Mouse (Mus musculus) activated CD4-positive, CD25-positive, alpha-beta regulatory T cell, adult 9 weeks (primary cell): ENCODE data around the gene Olfr518. TPM values are rescaled to one million over a fixed set of nuclear protein-coding genes. Genes with fewer than 3 reads are reported as not detected.

Source experiments
- polyA plus RNA-seq: library from polyadenylated mRNA; unstranded; fragments of 100-300 nt; shearing (Covaris generic); gene quantifications from one replicate; pipeline ENCODE4 v1.2.1, GENCODE M21; 2017

Olfr518 gene
- not detected for polyA plus RNA-seq

DNA sequence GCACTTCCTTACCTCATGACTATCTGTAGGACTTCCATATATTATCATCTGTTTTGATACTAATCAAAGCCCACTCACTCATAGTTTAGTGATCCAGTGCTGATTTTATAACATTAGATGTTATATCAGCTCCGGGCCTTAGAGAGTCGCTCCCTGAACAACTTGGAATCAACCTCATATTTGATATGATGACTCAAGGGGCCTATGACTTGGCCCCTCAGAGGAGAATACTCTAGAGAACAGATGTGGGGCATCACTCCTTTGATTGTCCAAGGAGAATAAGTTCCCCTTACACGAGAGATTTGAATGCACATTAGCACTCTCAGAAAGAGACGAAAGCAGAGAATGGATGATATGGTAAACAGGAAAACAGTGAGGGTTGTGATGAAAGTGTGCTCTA is at the start of gene Olfr518:
TSS of gene Olfr518 (minus strand) at position 101 of the 400 bp plus-strand sequence.

GRCm38 (mm10) chr7:108933794-108934731 is 49.3 kb upstream of the Olfr518 start, which contains the start of gene Eif3f:
Gene Eif3f, plus strand, starts transcription at chr7:108934417.

GRCm38 (mm10) chr7:108929726-108930393 is 45.1 kb upstream of the Olfr518 start, which contains the start of gene Nlrp10:
Gene Nlrp10, minus strand, starts transcription at chr7:108930178.

DNA sequence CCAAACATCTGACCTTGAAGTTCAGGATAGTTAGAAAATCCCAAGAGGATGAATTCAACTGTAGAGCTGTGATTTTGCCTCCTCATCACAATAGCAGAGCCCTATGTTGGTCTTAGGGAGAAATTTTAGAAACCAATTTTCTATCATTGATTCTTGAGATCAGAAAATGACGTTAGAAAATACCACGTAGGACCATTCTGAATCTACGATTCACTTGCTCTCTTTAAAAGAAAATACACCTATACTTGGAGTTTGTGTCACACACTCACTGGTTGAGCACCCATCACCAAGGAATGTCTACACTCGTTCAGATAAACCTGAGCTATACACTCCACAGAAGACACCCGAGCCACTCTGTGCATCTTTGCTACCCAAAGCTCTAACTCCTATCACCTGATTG is 9.5 kb upstream of the Olfr518 start, which contains the start of gene Olfr519:
TSS of gene Olfr519 (minus strand) at position 101 of the 400 bp plus-strand sequence.

DNA sequence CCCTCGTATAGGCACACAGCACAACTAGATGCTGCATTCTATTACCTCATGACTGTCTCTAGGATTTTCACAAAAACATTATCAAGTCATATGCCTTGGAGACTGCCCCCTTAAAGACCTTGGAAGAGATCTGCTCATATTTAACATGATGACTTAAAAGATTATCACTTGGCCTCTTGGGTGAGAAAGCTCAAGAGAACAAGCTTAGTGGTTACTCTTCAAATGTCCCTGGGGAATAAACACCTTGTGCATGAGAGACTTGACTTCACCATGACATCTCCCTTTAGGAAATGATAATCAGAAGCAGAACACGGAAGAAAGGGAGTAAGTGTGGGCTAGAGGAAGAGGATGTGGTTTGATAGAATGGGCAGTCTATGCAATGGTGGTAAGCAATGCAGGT is 12.5 kb downstream of the Olfr518 start, which contains the start of gene Olfr517:
TSS of gene Olfr517 (minus strand) at position 101 of the 400 bp plus-strand sequence.

DNA sequence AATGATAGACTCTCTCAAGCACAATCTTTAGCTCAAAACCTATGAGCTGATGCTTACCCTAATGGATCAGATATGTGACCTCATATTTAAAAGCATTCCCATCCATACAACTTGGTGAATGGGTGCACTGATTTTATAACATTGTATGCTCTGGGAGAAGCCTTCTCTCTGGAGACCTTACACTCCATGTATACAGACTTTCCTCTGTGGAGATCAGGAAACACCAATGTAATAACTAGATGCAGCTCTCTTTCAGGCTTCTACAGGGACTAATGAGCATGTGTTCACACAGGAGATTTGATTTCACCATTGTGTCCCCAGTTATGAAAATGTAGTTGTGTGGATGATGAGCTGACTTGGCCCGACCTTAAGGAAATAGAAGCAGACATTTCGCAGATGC is 34.4 kb downstream of the Olfr518 start, which contains the start of gene Olfr516:
TSS of gene Olfr516 (minus strand) at position 101 of the 400 bp plus-strand sequence.

Other genes starting within 250 kb of the Olfr518 start
- not detected for gene Olfr509, start 233.1 kb downstream of the Olfr518 start, polyA plus RNA-seq
- not detected for gene Olfr510, start 218.6 kb downstream of the Olfr518 start, polyA plus RNA-seq
- gene Olfr512, start 171.7 kb downstream of the Olfr518 start, polyA plus RNA-seq, result not detected
- gene Olfr513, start 134.0 kb downstream of the Olfr518 start, polyA plus RNA-seq, result not detected
- not detected for gene Olfr514, start 59.0 kb downstream of the Olfr518 start, polyA plus RNA-seq
- not detected for gene Olfr516, start 34.5 kb downstream of the Olfr518 start, polyA plus RNA-seq
- not detected for gene Olfr517, start 12.6 kb downstream of the Olfr518 start, polyA plus RNA-seq
- gene Olfr519, start 9.4 kb upstream of the Olfr518 start, polyA plus RNA-seq, result not detected
- 0.07 TPM for gene Nlrp10, start 45.2 kb upstream of the Olfr518 start, polyA plus RNA-seq
- gene Eif3f, start 49.4 kb upstream of the Olfr518 start, polyA plus RNA-seq, result 31.2 TPM
- gene Tub, start 65.3 kb upstream of the Olfr518 start, polyA plus RNA-seq, result 0.82 TPM
- 0.50 TPM for gene Ric3, start 198.3 kb upstream of the Olfr518 start, polyA plus RNA-seq